Mouse (Mus musculus) effector memory CD4-positive, alpha-beta T cell, adult 5 months (primary cell): ENCODE measurements around the gene Rgs18. TPM values are rescaled to one million over a fixed set of nuclear protein-coding genes. Genes with fewer than 3 reads are reported as not detected.

ENCODE experiments used
- polyA plus RNA-seq: library from polyadenylated mRNA; unstranded; fragments of 100-300 nt; shearing (Covaris generic); gene quantifications from one replicate; pipeline ENCODE4 v1.2.1, GENCODE M21; 2017

The Rgs18 gene
- not detected for polyA plus RNA-seq

DNA sequence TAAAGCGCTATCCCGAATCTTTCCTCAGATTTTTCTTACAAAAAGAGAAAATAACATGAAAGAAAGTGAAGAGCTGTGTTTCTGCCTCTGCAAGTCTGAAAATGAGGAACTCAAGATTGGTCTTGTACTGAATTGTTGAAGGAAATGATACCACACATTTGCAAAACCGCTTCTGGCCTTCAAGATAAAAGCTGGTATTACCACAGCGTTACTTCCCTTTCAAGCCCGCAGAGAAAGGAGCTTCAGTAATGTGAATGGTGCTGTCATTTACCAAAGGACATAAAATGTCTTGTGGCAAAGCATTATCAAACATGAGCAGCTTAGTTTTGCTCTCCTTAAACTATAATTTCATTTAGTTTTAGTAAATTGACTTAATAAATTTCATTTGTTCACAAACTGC lies at the start of gene Rgs18:
Rgs18 (minus strand) TSS at position 105 of the 400 bp plus-strand sequence.

Other genes with a start within 250 kb of the Rgs18 start
- gene Rgs21, start 207.8 kb downstream of the Rgs18 start, polyA plus RNA-seq = not detected